Mouse (Mus musculus) heart, postnatal 36 days (tissue): ENCODE results near the gene Prkca. TPM values are rescaled to one million over a fixed set of nuclear protein-coding genes. Genes with fewer than 3 reads are reported as not detected.

Experiments
- DNase-seq, 2 experiments: peaks; one replicate each; pipeline ENCODE4 v3.0.0; 2021 to 2022
- intact Hi-C: fragments of 180-260 bp; cut with DNase I; formaldehyde crosslinking; loops from one replicate; pipeline ENCODE4 v1.15.1; 2025
- total RNA-seq, 2 experiments: library from RNA; stranded (reverse); gene quantifications; 2 replicates each; pipeline ENCODE4 v1.2.3; 2021

Prkca gene
- total RNA-seq, 2 experiments from 2014 or later: 33.6 to 41.0 TPM

DNA sequence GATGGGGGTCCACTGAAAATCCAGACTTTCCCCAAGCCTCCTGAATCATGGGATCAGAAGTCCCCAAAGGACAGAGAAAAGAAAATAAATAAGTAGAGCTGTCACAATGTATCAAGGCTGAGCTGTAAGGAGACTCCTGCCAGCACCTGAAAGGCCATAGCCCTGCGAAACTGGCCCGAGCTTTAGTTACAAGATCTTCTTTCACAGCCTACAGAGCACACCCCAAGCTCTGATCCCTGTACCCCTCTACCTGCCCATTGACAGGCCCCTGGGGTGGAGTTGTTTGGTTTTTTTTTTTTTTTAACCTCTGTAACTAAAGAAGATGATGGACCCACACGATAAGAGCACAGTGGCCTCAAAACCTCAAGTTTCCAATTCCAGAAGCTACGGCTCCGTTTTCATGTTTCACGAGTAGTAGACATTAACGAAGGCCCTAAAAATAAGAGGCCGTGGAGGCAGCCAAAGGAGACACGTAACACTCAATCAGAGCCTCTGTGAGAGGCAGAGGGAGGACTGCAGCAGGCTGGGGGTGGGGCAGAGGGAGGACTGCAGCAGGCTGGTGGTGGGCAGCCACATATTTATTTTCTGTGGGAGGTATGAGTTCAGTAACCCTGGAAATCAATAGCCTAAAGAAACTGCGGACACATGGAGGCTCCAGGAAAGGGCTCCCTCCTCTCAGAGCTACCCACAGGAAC lies 41.8 kb downstream of the Prkca start:
- no peak for DNase-seq
- intact Hi-C loops: no loop called here

- DNase-seq: no peak
- intact Hi-C loops: no loop called here
Observed at GRCm38 (mm10) chr11:108301036-108301435, 42.7 kb downstream of the Prkca start.

GRCm38 (mm10) chr11:108300443-108300842 lies 43.3 kb downstream of the Prkca start:
- intact Hi-C loops: no loop called here
- no peak for DNase-seq

DNA sequence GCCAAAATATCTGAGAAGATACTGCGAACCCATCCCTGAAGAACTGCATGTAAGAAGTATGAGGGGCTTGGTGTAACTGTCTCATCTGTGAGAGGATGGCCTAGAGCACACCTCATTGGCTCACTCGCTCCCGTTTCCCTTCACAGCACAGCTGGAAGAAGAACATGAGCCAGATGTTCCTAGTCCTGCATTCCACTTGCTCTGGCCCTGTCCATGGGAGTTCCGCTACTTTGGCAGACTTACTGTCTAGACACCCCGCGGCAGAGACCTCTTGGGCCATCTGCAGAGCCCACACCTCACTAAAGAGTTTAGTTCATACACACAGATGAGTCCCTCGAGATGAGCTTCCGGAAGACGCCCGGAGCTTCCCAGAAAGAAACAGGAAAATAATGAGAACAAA lies 43.8 kb downstream of the Prkca start:
- DNase-seq: no peak
- intact Hi-C loops: no loop called here

GRCm38 (mm10) chr11:108297956-108298355 lies 45.8 kb downstream of the Prkca start:
- DNase-seq: no peak
- intact Hi-C loops: no loop called here

GRCm38 (mm10) chr11:108295373-108295772 lies 48.4 kb downstream of the Prkca start:
- intact Hi-C loops: no loop called here

DNA sequence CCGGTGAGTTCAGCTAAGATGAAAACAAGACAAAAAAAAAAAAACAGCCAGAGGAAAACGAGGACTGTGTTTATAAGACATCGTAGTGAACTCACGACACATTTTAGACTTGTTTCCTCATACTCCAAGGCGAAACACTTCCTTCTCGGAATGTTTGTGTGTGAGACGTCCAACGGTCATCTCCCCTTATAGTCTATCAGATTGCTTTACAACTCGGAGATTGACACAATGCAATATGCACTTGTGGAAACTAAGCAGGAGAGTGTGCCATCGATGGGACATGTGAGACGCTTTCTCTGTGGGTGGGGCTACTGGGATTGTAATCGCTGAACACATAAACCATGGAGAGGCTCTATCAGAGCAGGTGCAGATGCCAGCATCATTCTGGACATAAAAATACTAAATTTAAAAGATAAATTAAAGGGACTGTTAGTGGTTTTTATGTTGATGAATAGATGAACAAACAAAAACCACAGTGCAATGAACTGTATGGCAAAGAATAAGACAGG lies 49.4 kb downstream of the Prkca start:
- no peak for DNase-seq
- intact Hi-C loops: no loop called here

More at GRCm38 (mm10) chr11:108295373-108295772, 48.4 kb downstream of the Prkca start:
- DNase-seq: no peak

- intact Hi-C loops: no loop called here
- DNase-seq: no peak
Observed at GRCm38 (mm10) chr11:108293843-108294242, 49.9 kb downstream of the Prkca start.

DNA sequence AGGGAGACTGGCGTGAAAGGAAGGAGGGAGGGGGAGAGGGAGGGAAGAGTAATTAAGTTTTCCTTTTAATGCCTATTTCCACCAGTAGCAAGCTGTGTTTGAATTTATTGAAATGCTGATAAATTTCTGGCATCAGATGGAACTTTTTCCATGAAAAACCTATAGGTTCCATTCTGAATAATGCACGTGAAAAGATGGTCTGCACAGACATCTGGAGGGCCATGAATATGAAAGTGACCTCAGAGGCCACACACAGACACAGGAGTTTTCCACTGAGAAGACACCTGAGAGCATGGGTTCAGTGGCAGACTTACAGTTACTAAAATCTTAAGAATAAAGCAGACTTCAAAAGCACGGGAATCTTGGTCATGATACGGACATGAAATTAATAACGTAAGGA lies 54.5 kb downstream of the Prkca start:
- intact Hi-C loops: no loop called here
- no peak for DNase-seq

GRCm38 (mm10) chr11:108287321-108287720 lies 56.4 kb downstream of the Prkca start:
- DNase-seq: no peak
- intact Hi-C loops: no loop called here

GRCm38 (mm10) chr11:108285046-108285445 lies 58.7 kb downstream of the Prkca start:
- intact Hi-C loops: no loop called here
- DNase-seq: no peak

DNA sequence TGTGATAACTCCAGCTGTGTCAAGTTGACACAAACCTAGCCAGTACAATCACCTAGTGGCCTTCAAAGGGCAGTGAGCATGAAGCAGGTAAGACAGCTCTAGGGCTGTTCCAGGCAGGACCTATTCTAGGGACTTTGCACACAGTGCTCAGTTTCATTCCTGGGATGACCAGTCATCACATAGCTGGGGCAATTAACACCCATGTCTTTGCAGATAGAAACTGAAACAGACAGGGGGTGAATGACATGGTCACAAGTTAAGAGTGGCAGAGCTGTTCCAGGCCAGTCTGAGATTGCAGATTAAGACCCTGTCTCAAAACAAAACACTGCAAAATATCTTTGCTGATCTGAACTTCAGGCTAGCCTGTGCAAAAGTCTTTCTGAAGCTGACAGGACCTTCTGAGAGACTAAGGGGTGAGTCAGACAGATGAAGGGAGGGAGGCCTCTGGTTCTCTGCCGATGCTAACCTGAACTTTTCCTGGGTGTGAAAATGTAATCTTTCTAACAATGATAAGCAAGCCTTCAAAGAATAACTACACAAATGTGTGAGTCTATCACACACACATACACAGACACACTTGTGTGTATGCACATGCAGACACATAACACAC lies 60.8 kb downstream of the Prkca start:
- intact Hi-C loops: no loop called here
- DNase-seq: no peak

DNA sequence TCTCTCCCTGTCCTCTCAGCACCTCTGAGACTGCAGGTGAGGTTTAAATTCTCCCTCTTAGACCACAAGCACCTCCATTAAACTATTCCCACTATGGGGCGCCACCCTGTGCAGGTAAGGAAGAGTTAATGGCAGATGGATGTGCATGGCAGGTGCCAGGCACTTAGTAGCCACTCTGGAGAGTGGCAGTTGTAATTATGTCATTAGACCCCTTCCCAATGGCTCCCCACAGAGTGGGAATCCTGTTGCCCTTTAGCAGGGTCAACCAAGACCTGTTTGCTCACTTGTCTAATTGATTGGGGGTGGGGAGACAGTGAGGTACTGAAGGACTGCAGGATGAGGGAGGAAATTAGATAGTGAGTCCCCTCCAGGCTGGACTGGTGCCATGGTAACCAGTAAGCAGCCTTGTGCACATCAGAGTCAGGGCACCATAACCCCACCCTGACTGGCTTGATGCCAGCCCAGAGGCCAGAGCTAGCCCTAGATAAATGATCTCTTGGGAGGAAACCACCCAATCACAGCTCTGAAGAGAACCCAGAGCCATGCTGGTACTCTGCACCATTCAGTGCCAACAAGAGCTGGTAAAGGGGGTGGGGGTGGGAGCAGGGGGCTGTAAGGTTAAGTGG lies 63.9 kb downstream of the Prkca start:
- DNase-seq: no peak
- intact Hi-C loops: no loop called here

DNA sequence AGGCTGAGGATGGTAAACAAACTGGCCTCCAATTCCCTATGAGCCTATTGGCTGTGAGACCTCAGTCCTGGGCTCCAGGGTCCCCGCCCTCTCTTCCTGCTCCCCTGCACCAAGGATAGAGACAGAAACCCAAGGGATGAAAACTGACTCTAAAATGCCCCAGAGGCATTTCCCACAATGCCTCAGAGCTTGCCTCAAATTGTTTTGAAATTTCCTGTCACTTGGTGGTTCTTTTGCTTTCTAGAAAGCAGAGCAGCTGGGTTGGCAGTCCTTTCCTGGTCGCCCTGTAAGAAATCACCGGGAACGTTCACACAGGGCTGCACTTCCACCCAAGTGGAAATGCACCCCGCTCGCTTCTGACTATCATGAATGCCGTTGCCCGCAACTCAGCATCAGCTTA lies 66.6 kb downstream of the Prkca start:
- intact Hi-C loops: no loop called here
- DNase-seq: no peak

GRCm38 (mm10) chr11:108276148-108276547 lies 67.6 kb downstream of the Prkca start:
- DNase-seq: no peak
- intact Hi-C loops: no loop called here

DNA sequence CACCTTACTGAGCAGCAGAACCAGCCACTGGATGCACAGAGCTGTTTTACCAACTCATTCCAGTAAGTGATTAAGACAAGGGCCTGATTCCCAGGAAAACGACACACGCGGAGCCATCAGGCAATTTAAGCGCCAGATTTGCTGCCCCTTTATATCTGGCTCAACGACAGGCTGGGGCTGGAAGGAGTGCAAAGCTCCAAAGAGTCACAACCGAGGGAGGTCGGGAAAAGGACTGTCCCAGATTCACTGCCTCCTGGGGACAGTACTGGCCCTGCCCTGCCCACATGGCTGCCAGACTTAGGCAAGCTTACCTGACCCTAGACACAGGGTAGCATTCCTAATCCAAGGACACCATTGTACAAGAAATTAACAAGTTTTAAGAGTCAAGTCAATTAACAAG lies 69.7 kb downstream of the Prkca start:
- DNase-seq: no peak
- intact Hi-C loops: no loop called here

GRCm38 (mm10) chr11:108273415-108273965 lies 70.2 kb downstream of the Prkca start:
- intact Hi-C loops: no loop called here
- DNase-seq: no peak

- intact Hi-C loops: no loop called here
- DNase-seq: no peak
Observed at GRCm38 (mm10) chr11:108272601-108273414, 70.9 kb downstream of the Prkca start.

- no peak for DNase-seq
- intact Hi-C loops: no loop called here
Observed at GRCm38 (mm10) chr11:108271305-108271704, 72.4 kb downstream of the Prkca start.

GRCm38 (mm10) chr11:108269516-108269915 lies 74.2 kb downstream of the Prkca start:
- DNase-seq: no peak
- intact Hi-C loops: no loop called here
